Mouse (Mus musculus): Measurements from ENCODE around the gene Pgm5. TPM values are rescaled to one million over a fixed set of nuclear protein-coding genes. Genes with fewer than 3 reads are reported as not detected.
A peak's percentile ranks its signal among the peaks of the same experiment; 100 is the strongest.

The Pgm5 gene
- polyA plus RNA-seq, 1 experiment from 2014 or later: 0.96 TPM

DNA sequence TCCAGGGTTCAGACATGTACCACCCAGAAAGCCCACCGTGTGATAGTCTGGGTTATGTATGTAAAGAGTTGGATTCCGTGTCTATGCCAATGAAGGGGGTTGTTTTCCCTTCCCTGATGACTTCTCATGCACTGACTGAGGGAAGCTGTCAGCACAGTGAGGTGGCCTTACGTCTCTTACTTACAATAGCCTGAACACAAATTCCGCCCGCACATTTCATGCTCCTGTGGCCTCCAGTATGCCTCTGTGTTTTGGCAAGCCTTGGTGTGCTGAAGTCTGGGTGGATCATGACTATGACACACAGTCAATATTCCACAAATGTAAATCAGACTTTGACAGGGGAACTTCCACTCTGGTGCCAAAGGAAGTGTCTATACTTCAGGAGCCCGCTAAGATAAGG lies 94.3 kb downstream of the Pgm5 start:
- H3K36me3 ChIP-seq (ENCODE audit: insufficient read depth, low read length): no peaks in the 10 kb centered on the region
- H3K4me1 ChIP-seq (replicated peaks; ENCODE audit: insufficient read depth, low read length): no peaks in the 10 kb centered on the region; the same call in 1 of the 2 replicates
- no peak overlapping the region for H3K4me3 ChIP-seq (replicated peaks; ENCODE audit: low read depth, low read length)
- no peak overlapping the region for H3K4me2 ChIP-seq (ENCODE audit: low read length)
- TF ChIP-seq CTCF (IDR thresholded peaks at IDR 0.05; ENCODE audit: low read depth): no peak
- no peak overlapping the region for H3K27ac ChIP-seq
- no peak overlapping the region for H3K9ac ChIP-seq (ENCODE audit: low read depth, low read length)
- no peaks in the 10 kb centered on the region for H3K9me3 ChIP-seq (replicated peaks; ENCODE audit: low read length)
- no peak for ATAC-seq (replicated peaks; ENCODE audit: low FRiP score, low read depth)
- DNase-seq (ENCODE audit: low spot score): no peak
- WGBS: 75% methylated on average over 6 of the region's 6 CpGs
- H3K27me3 ChIP-seq (ENCODE audit: insufficient read depth, low read length): no peaks in the 10 kb centered on the region

DNA sequence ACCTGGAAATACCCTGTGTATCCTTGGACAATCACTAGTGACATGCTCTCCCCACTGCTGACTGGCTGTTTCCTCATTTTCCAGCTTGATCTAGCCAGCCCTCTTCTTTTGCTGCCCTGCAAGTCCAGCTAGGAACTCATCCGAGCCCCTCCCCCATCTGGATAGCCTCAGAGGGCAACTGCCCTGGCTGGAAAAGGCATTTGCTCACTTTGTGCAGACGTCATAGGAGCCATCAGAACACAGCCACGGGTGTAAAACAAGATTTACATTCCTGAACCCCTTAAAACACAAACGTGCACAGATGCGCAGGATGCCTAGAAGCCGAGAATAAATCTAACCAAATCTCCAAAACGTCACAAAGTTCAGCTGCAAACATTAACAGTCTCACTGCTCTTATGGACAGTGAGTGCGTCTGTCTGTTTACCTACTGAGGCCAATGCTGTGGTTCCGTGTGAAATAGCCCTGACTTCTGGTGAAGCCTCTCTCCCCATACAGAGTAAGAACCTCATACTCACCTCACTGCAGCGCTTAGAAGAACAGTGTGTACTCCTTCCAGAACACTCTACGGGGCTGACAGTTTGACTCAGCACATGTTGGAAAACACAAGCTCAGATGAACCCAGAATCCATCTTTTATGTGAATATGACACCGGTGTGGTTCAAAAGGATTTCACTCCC lies 99.0 kb downstream of the Pgm5 start:
- Histone ChIP-seq H3K27me3 (ENCODE audit: insufficient read depth, low read length) (no peaks in the 10 kb centered on the region), H3K4me2 (ENCODE audit: low read length) (no peak overlapping the region), H3K27ac (no peak overlapping the region), H3K4me3 (replicated peaks; ENCODE audit: low read depth, low read length) (no peak overlapping the region), H3K4me1 (replicated peaks; ENCODE audit: insufficient read depth, low read length) (no peaks in the 10 kb centered on the region; the same call in 1 of the 2 replicates), H3K36me3 (ENCODE audit: insufficient read depth, low read length) (no peaks in the 10 kb centered on the region), H3K9ac (ENCODE audit: low read depth, low read length) (no peak overlapping the region; the same call in 1 of the 2 replicates), H3K9me3 (replicated peaks; ENCODE audit: low read length) (no peaks in the 10 kb centered on the region)
- no peak for ATAC-seq (replicated peaks; ENCODE audit: low FRiP score, low read depth)
- no peak for TF ChIP-seq CTCF (IDR thresholded peaks at IDR 0.05; ENCODE audit: low read depth)
- DNase-seq (ENCODE audit: low spot score): peak; percentile 44
- WGBS: 30% methylated on average over 12 of the region's 12 CpGs

GRCm38 (mm10) chr19:24756627-24757026 lies 105.0 kb downstream of the Pgm5 start:
- no peak for DNase-seq (ENCODE audit: low spot score)
- Histone ChIP-seq H3K4me1 (replicated peaks; ENCODE audit: insufficient read depth, low read length) (0 out of 2 replicates have a peak, but pooled peaks cover 10% of the 10 kb centered on the region), H3K9ac (ENCODE audit: low read depth, low read length) (no peak overlapping the region), H3K9me3 (replicated peaks; ENCODE audit: low read length) (no peaks in the 10 kb centered on the region), H3K4me3 (replicated peaks; ENCODE audit: low read depth, low read length) (no peak overlapping the region), H3K27ac (no peak overlapping the region), H3K36me3 (ENCODE audit: insufficient read depth, low read length) (no peaks in the 10 kb centered on the region), H3K4me2 (ENCODE audit: low read length) (no peak overlapping the region), H3K27me3 (ENCODE audit: insufficient read depth, low read length) (no peaks in the 10 kb centered on the region)
- WGBS: 74% methylated on average over 4 of the region's 4 CpGs
- no peak for TF ChIP-seq CTCF (IDR thresholded peaks at IDR 0.05; ENCODE audit: low read depth)
- no peak for ATAC-seq (replicated peaks; ENCODE audit: low FRiP score, low read depth)

DNA sequence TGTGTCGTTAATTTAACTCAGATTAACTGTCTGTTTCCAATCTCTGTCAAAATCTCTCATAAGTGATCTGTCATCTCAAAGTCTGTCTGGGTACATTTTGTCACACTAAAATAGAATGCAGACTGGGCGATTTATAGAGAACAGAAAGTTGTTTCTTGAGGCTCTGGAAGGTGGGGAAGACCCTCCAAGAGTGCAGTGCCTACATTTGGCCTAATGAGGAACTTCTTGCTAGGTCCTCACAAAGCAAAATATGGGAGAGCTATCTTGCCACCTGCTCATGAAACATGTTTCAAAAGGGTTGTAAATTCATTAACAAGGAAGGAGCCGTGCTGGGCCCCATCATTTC lies 107.2 kb downstream of the Pgm5 start:
- 0 out of 2 replicates have a peak, but pooled peaks cover 10% of the 10 kb centered on the region for H3K4me1 ChIP-seq (replicated peaks; ENCODE audit: insufficient read depth, low read length)
- no peak overlapping the region for H3K4me2 ChIP-seq (ENCODE audit: low read length)
- DNase-seq (ENCODE audit: low spot score) (no peak), ATAC-seq (replicated peaks; ENCODE audit: low FRiP score, low read depth) (no peak)
- H3K36me3 ChIP-seq (ENCODE audit: insufficient read depth, low read length): no peaks in the 10 kb centered on the region
- WGBS: 71% methylated on average over 3 of the region's 3 CpGs
- H3K9me3 ChIP-seq (replicated peaks; ENCODE audit: low read length): no peaks in the 10 kb centered on the region
- H3K9ac ChIP-seq (ENCODE audit: low read depth, low read length): no peak overlapping the region
- no peak for TF ChIP-seq CTCF (IDR thresholded peaks at IDR 0.05; ENCODE audit: low read depth)
- no peak overlapping the region for H3K4me3 ChIP-seq (replicated peaks; ENCODE audit: low read depth, low read length)
- no peaks in the 10 kb centered on the region for H3K27me3 ChIP-seq (ENCODE audit: insufficient read depth, low read length)
- no peak overlapping the region for H3K27ac ChIP-seq

DNA sequence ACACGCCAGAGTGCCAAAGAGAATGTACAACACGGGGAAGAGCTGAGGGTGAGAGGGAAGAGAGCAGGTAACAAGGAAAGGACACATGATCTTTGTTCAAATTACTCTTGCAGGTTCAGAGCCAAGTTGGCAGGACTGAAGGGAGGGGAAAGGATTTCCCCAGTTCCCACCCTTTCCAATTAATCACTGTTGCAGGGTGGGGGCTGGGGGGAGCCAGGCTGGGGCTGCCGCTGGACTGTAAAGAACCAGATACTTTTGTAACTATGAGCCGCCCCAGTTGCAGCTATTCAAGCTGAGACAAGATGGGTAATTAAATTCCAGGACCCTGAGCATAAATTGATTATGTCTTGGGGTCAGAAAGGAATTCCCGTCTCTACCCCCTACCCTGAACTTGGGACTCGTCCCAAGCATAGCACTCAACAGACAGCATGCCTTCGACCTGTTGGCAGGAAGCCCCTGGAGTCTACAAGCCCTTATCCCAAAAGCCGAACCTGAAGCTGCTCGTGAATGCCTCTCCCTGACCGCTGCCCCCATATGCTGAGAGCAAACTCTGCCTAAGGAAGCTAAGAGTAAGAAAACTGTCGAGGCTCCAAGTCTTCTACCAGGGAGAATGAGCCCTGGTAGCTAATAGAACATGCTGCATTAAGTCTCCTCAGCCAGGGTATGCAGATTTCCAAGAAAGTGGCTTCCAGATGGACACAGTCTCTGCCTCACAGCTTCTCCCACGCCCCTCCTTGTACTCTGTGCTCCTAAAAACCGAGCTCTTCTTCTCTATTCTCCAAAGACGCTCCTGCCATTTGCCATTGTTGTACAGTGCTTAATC lies 107.8 kb downstream of the Pgm5 start:
- Histone ChIP-seq H3K9me3 (replicated peaks; ENCODE audit: low read length) (no peaks in the 10 kb centered on the region), H3K4me3 (replicated peaks; ENCODE audit: low read depth, low read length) (no peak overlapping the region), H3K9ac (ENCODE audit: low read depth, low read length) (no peak overlapping the region), H3K36me3 (ENCODE audit: insufficient read depth, low read length) (no peaks in the 10 kb centered on the region), H3K4me1 (replicated peaks; ENCODE audit: insufficient read depth, low read length) (0 out of 2 replicates have a peak, but pooled peaks cover 10% of the 10 kb centered on the region), H3K4me2 (ENCODE audit: low read length) (peak overlapping the region; percentile 21; the same call in 1 of the 2 replicates), H3K27me3 (ENCODE audit: insufficient read depth, low read length) (no peaks in the 10 kb centered on the region), H3K27ac (no peak overlapping the region)
- DNase-seq (ENCODE audit: low spot score) (peak; percentile 64), ATAC-seq (replicated peaks; ENCODE audit: low FRiP score, low read depth) (no peak)
- no peak for TF ChIP-seq CTCF (IDR thresholded peaks at IDR 0.05; ENCODE audit: low read depth)
- 20% methylated on average over 14 of the region's 14 CpGs for WGBS

DNA sequence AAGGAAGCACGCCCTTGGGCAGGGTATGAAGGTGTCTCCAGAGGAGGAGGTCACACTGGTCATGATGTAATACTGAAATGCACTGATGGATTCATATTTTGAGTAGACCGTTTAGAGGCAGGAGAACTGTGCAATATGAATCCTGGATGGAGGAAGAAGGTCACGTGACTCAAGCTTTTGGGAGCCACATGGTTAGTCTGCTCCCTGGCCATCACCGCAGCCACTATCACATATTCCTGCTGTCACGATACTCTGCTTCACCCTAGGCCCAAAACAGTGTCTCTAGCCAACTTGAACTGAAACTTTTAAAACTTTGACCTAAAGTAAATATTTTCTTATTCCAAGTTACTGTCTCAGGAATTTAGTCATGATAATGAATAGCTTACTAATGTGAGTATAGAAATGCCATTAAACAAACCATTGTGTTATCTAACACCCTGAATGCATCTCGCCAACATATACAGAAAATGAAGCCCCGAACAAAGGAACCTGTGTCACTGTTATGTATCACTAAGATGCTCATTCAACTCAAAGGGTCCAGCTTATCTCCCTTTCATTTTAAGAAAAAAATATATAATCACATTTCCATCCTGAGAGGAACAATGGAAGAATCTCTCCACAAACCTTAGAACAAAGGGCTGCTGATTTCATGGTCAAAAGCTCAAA lies 108.6 kb downstream of the Pgm5 start:
- Histone ChIP-seq H3K4me1 (replicated peaks; ENCODE audit: insufficient read depth, low read length) (0 out of 2 replicates have a peak, but pooled peaks cover 10% of the 10 kb centered on the region), H3K27ac (no peak overlapping the region), H3K9me3 (replicated peaks; ENCODE audit: low read length) (no peaks in the 10 kb centered on the region), H3K4me3 (replicated peaks; ENCODE audit: low read depth, low read length) (no peak overlapping the region), H3K27me3 (ENCODE audit: insufficient read depth, low read length) (no peaks in the 10 kb centered on the region), H3K4me2 (ENCODE audit: low read length) (no peak overlapping the region), H3K9ac (ENCODE audit: low read depth, low read length) (no peak overlapping the region), H3K36me3 (ENCODE audit: insufficient read depth, low read length) (no peaks in the 10 kb centered on the region)
- no peak for TF ChIP-seq CTCF (IDR thresholded peaks at IDR 0.05; ENCODE audit: low read depth)
- ATAC-seq (replicated peaks; ENCODE audit: low FRiP score, low read depth): no peak
- peak; percentile 41 for DNase-seq (ENCODE audit: low spot score)
- 53% methylated on average over 7 of the region's 7 CpGs for WGBS
